Mouse (Mus musculus): Measurements from ENCODE around the gene Mroh8.

- TF ChIP-seq POLR2A (IDR thresholded peaks at IDR 0.05; ENCODE audit: control insufficient read depth, low read depth, low read length) (no peak), CTCF (IDR thresholded peaks at IDR 0.05; ENCODE audit: control insufficient read depth, insufficient read depth, insufficient replicate concordance, low read depth, low read length) (no peak)
These were observed 92.1 kb downstream of the Mroh8 start for GRCm38 (mm10) chr2:157187223-157187622.
